Mouse (Mus musculus): ENCODE measurements at regions not wholly inside any gene's neighbourhood (a gene's known extent, or its start where the extent isn't known, plus 50 kb on each side); places are given as distances from the start of the nearest gene placed in this dataset.

GRCm38 (mm10) chr5:35162607-35163006, 57.0 kb upstream of the Lrpap1 start:
- no peak for DNase-seq (ENCODE audit: low spot score)

- no peak for DNase-seq (ENCODE audit: low spot score)
These were observed 56.6 kb upstream of the Lrpap1 start for GRCm38 (mm10) chr5:35162120-35162519.

- DNase-seq (ENCODE audit: low spot score), result no peak
These were observed 55.6 kb upstream of the Lrpap1 start for GRCm38 (mm10) chr5:35160929-35161815.

GRCm38 (mm10) chr5:35159854-35160253, 54.3 kb upstream of the Lrpap1 start:
- no peak for DNase-seq (ENCODE audit: low spot score)

GRCm38 (mm10) chr5:35159178-35159661, 53.7 kb upstream of the Lrpap1 start:
- DNase-seq (ENCODE audit: low spot score), result no peak

GRCm38 (mm10) chr5:35158346-35159047, 52.9 kb upstream of the Lrpap1 start:
- DNase-seq (ENCODE audit: low spot score), result no peak

GRCm38 (mm10) chr5:35156371-35156770, 50.8 kb upstream of the Lrpap1 start:
- no peak for DNase-seq (ENCODE audit: low spot score)

- no peak for DNase-seq (ENCODE audit: low spot score)
These were observed 50.2 kb upstream of the Lrpap1 start for GRCm38 (mm10) chr5:35155717-35156116.
